Mouse (Mus musculus) CH12.LX (cell line): ENCODE data around the gene Acvrl1. TPM values are rescaled to one million over a fixed set of nuclear protein-coding genes. Genes with fewer than 3 reads are reported as not detected.

Source experiments
- DNase-seq: peaks from one replicate; pipeline ENCODE4 v3.0.0-alpha.2; 2013; ENCODE audit errors: extremely low read depth
- H3K27ac ChIP-seq: 2 replicates; pipeline ENCODE4 v1.5.1; 2012; ENCODE audit warnings: low read depth, mild to moderate bottlenecking, control low read depth, moderate library complexity; ENCODE audit not compliant: insufficient read depth
- H3K27me3 ChIP-seq: replicated peaks from 2 replicates; pipeline ENCODE3; 2012; ENCODE audit warnings: inconsistent platforms
- H3K36me3 ChIP-seq, 2 experiments: replicated peaks in 1 of 2; 2 replicates each; pipeline versions ENCODE3 to v1.6.1; 2012; ENCODE audit warnings: inconsistent platforms in 1 of 2, low read length in 1 of 2, mild to moderate bottlenecking in 1 of 2, mixed read lengths in 1 of 2, moderate library complexity in 1 of 2; ENCODE audit not compliant: control insufficient read depth in 1 of 2, insufficient read depth in 1 of 2
- H3K4me1 ChIP-seq, 2 experiments: 2 replicates each; pipeline ENCODE4 v1.6.1; 2012; ENCODE audit warnings: inconsistent platforms in 1 of 2, moderate library complexity in 1 of 2; ENCODE audit not compliant: insufficient read depth in 2 of 2, control insufficient read depth in 1 of 2
- H3K4me2 ChIP-seq: 2 replicates; pipeline ENCODE4 v1.6.1; 2012; ENCODE audit warnings: low read depth, mild to moderate bottlenecking, control low read depth; ENCODE audit not compliant: poor library complexity, insufficient read depth, severe bottlenecking
- H3K4me3 ChIP-seq, 3 experiments: fragments of 150-350 bp in 1 of 3; sonication (generic) in 1 of 3; replicated peaks in 1 of 3; 2 replicates each; pipeline versions ENCODE3 to v1.5.1; 2011 to 2012; ENCODE audit warnings: low read depth in 2 of 3, low read length in 2 of 3, mild to moderate bottlenecking in 2 of 3, moderate library complexity in 2 of 3, control low read depth in 1 of 3, improper control_type of control experiment in 1 of 3, inconsistent platforms in 1 of 3, mixed read lengths in 1 of 3; ENCODE audit not compliant: poor library complexity in 1 of 3
- H3K79me2 ChIP-seq: replicated peaks from 2 replicates; pipeline ENCODE4 v1.6.1; 2012; ENCODE audit warnings: mild to moderate bottlenecking, moderate library complexity; ENCODE audit not compliant: control insufficient read depth, poor library complexity, insufficient read depth, severe bottlenecking; ENCODE audit errors: extremely low read depth
- H3K9ac ChIP-seq: 2 replicates; pipeline ENCODE4 v1.6.1; 2012; ENCODE audit warnings: low read depth, mild to moderate bottlenecking, control low read depth, moderate library complexity; ENCODE audit not compliant: insufficient read depth
- H3K9me3 ChIP-seq: replicated peaks from 2 replicates; pipeline ENCODE3; 2012; ENCODE audit warnings: low read length, inconsistent platforms, mixed read lengths
- BHLHE40 ChIP-seq: IDR thresholded peaks from 2 replicates; pipeline ENCODE4 v1.6.1; 2011; ENCODE audit warnings: mild to moderate bottlenecking, low read depth, low read length, improper control_type of control experiment
- CHD2 ChIP-seq: IDR thresholded peaks from 2 replicates; pipeline ENCODE4 v1.6.1; 2011; ENCODE audit warnings: low read length, improper control_type of control experiment
- CTCF ChIP-seq, 2 experiments: IDR thresholded peaks in 1 of 2; conservative IDR thresholded peaks in 1 of 2; 2 replicates each; pipeline ENCODE4 v1.5.1; 2011 to 2012; ENCODE audit warnings: low read depth in 2 of 2, low read length in 2 of 2, improper control_type of control experiment in 1 of 2, inconsistent platforms in 1 of 2, mild to moderate bottlenecking in 1 of 2, moderate library complexity in 1 of 2
- E2F4 ChIP-seq: IDR thresholded peaks from 2 replicates; pipeline ENCODE4 v1.6.1; 2011; ENCODE audit warnings: low read depth, low read length, improper control_type of control experiment; ENCODE audit not compliant: insufficient replicate concordance
- ELF1 ChIP-seq: IDR thresholded peaks from 2 replicates; pipeline ENCODE4 v1.6.1; 2014; ENCODE audit warnings: low read depth, mild to moderate bottlenecking, inconsistent platforms, low read length, improper control_type of control experiment
- EP300 ChIP-seq: IDR thresholded peaks from 2 replicates; pipeline ENCODE4 v1.6.1; 2011; ENCODE audit warnings: low read length, improper control_type of control experiment
- IRF4 ChIP-seq: IDR thresholded peaks from 2 replicates; pipeline ENCODE4 v1.6.1; 2014; ENCODE audit warnings: low read depth, mild to moderate bottlenecking, inconsistent platforms, low read length, improper control_type of control experiment
- JUN ChIP-seq: IDR thresholded peaks from 2 replicates; pipeline ENCODE4 v1.6.1; 2011; ENCODE audit warnings: low read depth, mild to moderate bottlenecking, low read length, improper control_type of control experiment, moderate library complexity; ENCODE audit not compliant: insufficient read depth
- JUND ChIP-seq: conservative IDR thresholded peaks from 2 replicates; pipeline ENCODE4 v1.6.1; 2011; ENCODE audit warnings: low read depth, low read length, improper control_type of control experiment
- MAFK ChIP-seq: IDR thresholded peaks from 2 replicates; pipeline ENCODE4 v1.6.1; 2011; ENCODE audit warnings: low read length, improper control_type of control experiment; ENCODE audit not compliant: insufficient replicate concordance
- MAZ ChIP-seq: IDR thresholded peaks from 2 replicates; pipeline ENCODE4 v1.6.1; 2012; ENCODE audit warnings: low read depth, mild to moderate bottlenecking, inconsistent platforms, low read length, improper control_type of control experiment, moderate library complexity
- MEF2A ChIP-seq: IDR thresholded peaks from 2 replicates; pipeline ENCODE4 v1.6.1; 2014; ENCODE audit warnings: low read depth, mild to moderate bottlenecking, inconsistent platforms, low read length, improper control_type of control experiment, borderline replicate concordance
- MYC ChIP-seq: IDR thresholded peaks from 2 replicates; pipeline ENCODE4 v1.6.1; 2011; ENCODE audit warnings: low read depth, mild to moderate bottlenecking, improper control_type of control experiment, low read length
- PAX5 ChIP-seq: IDR thresholded peaks from 2 replicates; pipeline ENCODE4 v1.6.1; 2012; ENCODE audit warnings: low read length, inconsistent platforms, mixed read lengths
- RAD21 ChIP-seq: IDR thresholded peaks from 2 replicates; pipeline ENCODE4 v1.6.1; 2011; ENCODE audit warnings: low read depth, mild to moderate bottlenecking, low read length, improper control_type of control experiment, moderate library complexity
- RCOR1 ChIP-seq: conservative IDR thresholded peaks from 2 replicates; pipeline ENCODE4 v1.6.1; 2012; ENCODE audit warnings: low read depth, mild to moderate bottlenecking, inconsistent platforms, low read length, improper control_type of control experiment
- TBP ChIP-seq: conservative IDR thresholded peaks from 2 replicates; pipeline ENCODE4 v1.6.1; 2011; ENCODE audit warnings: low read depth, low read length, improper control_type of control experiment
- ZNF384 ChIP-seq: IDR thresholded peaks from 2 replicates; pipeline ENCODE4 v1.6.1; 2012; ENCODE audit warnings: low read depth, low read length, improper control_type of control experiment, inconsistent platforms
- dilution Hi-C: fragments of 300-500 bp; cut with MboI; formaldehyde crosslinking; loops from 2 replicates; pipeline ENCODE4 v1.14.3; 2020; ENCODE audit warnings: low sequenced_read_pairs; ENCODE audit not compliant: extremely low pct_unique_long_range_greater_than_20kb, extremely low pct_ligation_motif_present
- in situ Hi-C: fragments of 300-500 bp; cut with MboI; formaldehyde crosslinking; loops from 3 replicates; pipeline ENCODE4 v1.14.3; 2019; ENCODE audit warnings: low sequenced_read_pairs, low pct_ligation_motif_present, low pct_unique_long_range_greater_than_20kb, mixed read lengths
- polyA plus RNA-seq: library from polyadenylated mRNA; unstranded; fragments of >175 nt; gene quantifications from 2 replicates; pipeline ENCODE4 v1.2.1, GENCODE M21; 2012; ENCODE audit warnings: low read depth; ENCODE audit not compliant: insufficient read length
- total RNA-seq, 2 experiments: library from RNA; depleted of rRNA; stranded (reverse); fragments of 300-350 nt in 1 of 2; fragments of >200 nt in 1 of 2; gene quantifications; 2 replicates each; pipeline ENCODE4 v1.2.3; 2012 to 2014

Gene Acvrl1
- total and polyA plus RNA-seq, 3 experiments, result 4.0 to 9.5 (median 5.2) TPM

DNA sequence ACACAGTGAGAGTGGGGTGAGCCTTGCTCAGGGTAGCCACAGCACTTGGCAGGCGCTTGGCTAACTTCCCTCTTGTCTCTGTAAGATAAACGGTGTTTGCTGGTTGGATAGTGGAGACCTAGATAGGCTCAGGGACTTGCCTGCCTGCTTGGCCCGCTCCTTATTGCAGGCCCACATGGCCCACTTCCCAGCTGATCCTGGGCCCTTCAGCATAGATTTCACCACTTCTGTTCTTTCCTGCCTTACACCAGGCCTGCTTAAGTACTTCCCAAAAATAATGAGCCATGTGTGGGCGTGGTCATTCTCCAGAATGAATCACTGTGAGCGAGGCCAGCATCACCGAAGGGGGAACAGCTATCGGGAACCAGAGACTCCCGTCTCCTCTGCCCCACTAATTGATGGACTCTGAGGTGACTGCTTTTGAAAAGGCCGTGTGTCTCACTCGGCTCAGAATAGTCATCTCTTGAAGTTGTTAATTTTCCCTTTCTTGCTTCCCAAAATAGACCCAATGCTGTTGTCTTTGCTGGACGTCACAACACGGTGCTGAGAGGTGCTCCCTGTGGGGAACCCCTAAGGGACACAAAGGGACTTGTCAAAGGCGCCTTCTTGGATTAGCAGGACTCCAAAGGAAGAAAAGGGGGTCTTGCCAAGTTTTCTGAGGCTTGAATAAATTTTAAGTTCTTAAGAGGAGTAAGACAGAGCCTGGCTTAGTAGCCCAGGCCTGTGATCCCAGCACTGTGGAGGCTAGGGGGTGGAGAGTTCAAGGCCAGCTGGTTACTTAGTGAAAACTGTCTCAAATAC is 63.3 kb downstream of the Acvrl1 start:
- Histone ChIP-seq H3K27me3 (no peaks in the 10 kb centered on the region), H3K4me2 (no peak overlapping the region), H3K79me2 (no peaks in the 10 kb centered on the region), H3K36me3 (peaks cover 18 to 26% of the 10 kb centered on the region in 2 experiments), H3K9ac (no peak overlapping the region), H3K27ac (peak overlapping the region; percentile 79)
- in situ Hi-C loops (no loop called here), dilution Hi-C loops (no loop called here)
- TF ChIP-seq MAZ, result no peak
- no peak for TF ChIP-seq PAX5
- TF ChIP-seq RAD21, result no peak
- TF ChIP-seq, all 38 proteins: peak for 0
- Histone ChIP-seq H3K4me3 (peak overlapping the region in 1 of 3 experiments; percentile 22), H3K9me3 (peaks cover 3% of the 10 kb centered on the region), H3K4me1 (peaks cover 44 to 58% of the 10 kb centered on the region in 2 experiments)
- no peak for DNase-seq

DNA sequence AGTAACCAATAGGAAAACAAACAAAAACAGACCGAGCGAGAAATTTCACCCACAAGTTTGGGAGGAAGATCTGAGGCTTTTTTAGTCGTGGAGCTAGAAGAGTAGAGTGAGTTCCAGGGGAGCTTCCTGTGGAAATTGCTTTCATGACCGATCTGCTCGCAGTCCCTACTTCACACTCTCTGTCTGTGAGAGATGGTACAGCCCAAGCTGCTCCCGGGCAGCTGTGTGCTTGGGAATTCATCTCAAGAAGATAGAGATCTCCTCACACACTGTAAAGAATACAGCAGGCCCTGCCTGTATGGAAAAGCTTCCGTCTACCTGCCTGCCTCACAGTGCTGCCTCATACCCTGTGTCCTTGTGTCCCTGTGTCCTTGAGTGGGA is 63.9 kb downstream of the Acvrl1 start:
- in situ Hi-C loops (no loop called here), dilution Hi-C loops (no loop called here)
- no peaks in the 10 kb centered on the region for H3K27me3 ChIP-seq
- peaks cover 3% of the 10 kb centered on the region for H3K9me3 ChIP-seq
- no peak overlapping the region for H3K4me2 ChIP-seq
- peaks cover 43 to 61% of the 10 kb centered on the region in 2 experiments for H3K4me1 ChIP-seq
- H3K4me3 ChIP-seq, result no peak overlapping the region
- H3K27ac ChIP-seq, result no peak overlapping the region
- H3K36me3 ChIP-seq, result peaks cover 18 to 26% of the 10 kb centered on the region in 2 experiments
- DNase-seq, result no peak
- no peak overlapping the region for H3K9ac ChIP-seq
- TF ChIP-seq ZNF384, result no peak
- no peak for TF ChIP-seq E2F4
- no peak for TF ChIP-seq IRF4
- TF ChIP-seq RCOR1, result no peak
- no peak for TF ChIP-seq MAFK
- no peak for TF ChIP-seq BHLHE40
- TF ChIP-seq TBP, result no peak
- TF ChIP-seq MYC, result no peak
- H3K79me2 ChIP-seq, result no peaks in the 10 kb centered on the region

DNA sequence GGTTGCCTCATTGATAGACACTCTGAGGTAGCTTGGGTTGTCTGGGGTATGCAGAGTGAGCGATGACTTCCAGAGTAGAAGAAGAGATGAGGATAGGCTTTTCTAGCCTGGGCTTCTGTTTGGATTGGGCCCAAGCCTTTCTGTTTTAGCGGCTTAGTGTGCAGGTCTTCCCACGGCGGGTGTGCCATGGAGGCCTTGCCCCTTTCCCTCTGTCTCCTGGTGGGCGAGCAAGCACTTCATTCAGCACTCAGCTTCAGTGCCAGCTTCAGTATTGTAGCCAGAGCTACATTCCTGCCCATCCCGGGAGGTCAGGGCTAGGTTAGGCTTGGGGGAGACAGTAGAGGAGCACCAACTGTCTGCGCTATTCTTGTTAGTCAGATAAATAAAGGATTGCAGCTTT is 64.3 kb downstream of the Acvrl1 start:
- Histone ChIP-seq H3K4me1 (peaks cover 42 to 61% of the 10 kb centered on the region in 2 experiments), H3K36me3 (peaks cover 18 to 26% of the 10 kb centered on the region in 2 experiments), H3K4me3 (no peak overlapping the region), H3K27ac (no peak overlapping the region), H3K27me3 (no peaks in the 10 kb centered on the region), H3K4me2 (no peak overlapping the region), H3K9me3 (peaks cover 3% of the 10 kb centered on the region), H3K9ac (no peak overlapping the region), H3K79me2 (no peaks in the 10 kb centered on the region)
- in situ Hi-C loops, result no loop called here
- DNase-seq, result no peak
- TF ChIP-seq CHD2, result no peak
- TF ChIP-seq MEF2A, result no peak
- no peak for TF ChIP-seq JUND
- no peak for TF ChIP-seq JUN
- TF ChIP-seq EP300, result no peak
- no peak for TF ChIP-seq PAX5
- TF ChIP-seq ELF1, result no peak
- no peak for TF ChIP-seq CTCF (conservative IDR thresholded peaks at IDR 0.05 in 1 of 2, IDR thresholded peaks at IDR 0.05 in 1 of 2; ENCODE audit: low read depth in 2 of 2, low read length in 2 of 2)
- TF ChIP-seq E2F4, result no peak
- dilution Hi-C loops, result no loop called here
